Mouse (Mus musculus) naive thymus-derived CD4-positive, alpha-beta T cell, adult 2 months (primary cell): Measurements from ENCODE around the gene Gm20388.
"Not testable (repeated sequence)": the region's sequence is repeated elsewhere in the genome, so short reads cannot be mapped to it uniquely, and the experiment has no call there.

Source experiments
- DNase-seq: peaks from one replicate; pipeline ENCODE4 v3.0.0-alpha.2; 2011; ENCODE audit warnings: low read depth

Gm20388 gene

DNA sequence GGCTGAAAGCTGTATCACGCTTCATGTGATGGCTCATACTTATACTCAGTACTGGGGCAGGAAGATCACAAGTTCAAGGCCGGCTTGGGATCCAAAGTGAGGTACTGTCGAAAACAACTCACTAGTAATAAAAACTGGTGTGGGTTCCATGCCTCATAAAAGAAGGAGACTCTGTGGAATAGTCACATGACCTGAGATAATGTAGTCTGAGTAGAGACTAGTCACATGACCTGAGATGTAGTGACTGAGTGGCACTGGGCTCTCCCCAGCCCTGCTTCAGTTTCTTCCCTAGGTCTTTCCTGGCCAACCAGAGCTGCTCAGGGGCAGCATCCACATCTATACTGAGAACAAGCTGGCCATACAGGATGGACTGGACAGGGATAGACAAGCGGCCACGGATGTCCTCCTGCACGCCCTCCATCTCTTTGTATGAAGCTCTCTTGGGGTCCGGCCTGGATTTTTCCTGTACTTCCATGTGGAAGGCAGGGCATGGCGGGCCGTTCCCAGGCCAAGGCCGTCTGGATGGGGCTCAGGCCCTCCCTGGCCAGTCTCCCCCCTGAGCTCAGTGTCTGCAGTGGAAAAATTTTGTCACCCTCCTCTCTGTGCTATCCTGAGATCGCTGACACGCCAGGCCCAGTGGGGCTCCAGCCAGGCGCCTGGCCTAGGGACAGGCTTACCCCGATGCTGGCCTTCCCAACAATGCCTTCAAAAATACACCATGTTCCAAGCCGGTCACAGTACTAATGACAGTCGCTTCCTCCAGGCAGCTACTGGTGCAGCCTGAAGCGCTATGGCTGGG lies 2713.4 kb downstream of the Gm20388 start:
- DNase-seq = no peak

DNA sequence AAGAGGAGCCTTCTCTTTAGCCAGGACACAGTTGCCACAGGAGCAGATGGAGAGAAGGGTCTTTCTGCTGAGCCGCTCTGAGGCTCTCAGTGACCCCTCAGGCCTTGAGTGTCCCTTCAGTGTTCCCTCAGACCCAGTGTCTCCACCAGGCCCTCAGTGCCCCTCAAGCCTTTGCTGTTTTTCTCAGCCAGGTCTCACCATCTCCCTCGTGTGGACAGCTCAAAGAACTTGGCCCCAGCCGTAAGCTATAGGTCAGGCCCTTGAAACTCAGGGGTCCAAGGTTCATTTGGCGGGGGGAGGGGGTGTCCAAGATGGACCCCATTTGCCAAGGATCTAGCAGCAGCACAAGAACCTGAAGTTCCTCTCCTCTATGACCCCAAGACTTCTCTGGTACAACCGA lies 2714.0 kb downstream of the Gm20388 start:
- no peak for DNase-seq

DNA sequence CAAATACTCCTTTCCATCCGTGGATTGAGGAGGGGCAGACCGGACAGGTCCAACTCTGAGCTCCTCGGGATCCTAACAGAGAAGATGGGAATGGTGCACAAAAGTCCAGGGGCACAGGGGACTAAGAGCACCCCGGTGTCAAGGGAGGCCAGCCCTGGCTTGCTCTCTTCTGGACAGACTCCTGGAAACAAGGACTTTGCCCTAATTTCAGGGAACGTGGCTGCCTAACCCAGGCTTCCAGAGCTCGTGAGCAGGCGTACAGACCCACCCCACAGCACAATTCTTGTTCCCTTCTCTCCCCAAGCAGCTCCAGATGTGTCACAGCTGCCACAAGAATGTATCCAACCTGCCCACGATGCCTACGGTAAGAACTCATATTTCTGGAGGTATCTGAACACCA lies 2715.2 kb downstream of the Gm20388 start:
- no peak for DNase-seq

DNA sequence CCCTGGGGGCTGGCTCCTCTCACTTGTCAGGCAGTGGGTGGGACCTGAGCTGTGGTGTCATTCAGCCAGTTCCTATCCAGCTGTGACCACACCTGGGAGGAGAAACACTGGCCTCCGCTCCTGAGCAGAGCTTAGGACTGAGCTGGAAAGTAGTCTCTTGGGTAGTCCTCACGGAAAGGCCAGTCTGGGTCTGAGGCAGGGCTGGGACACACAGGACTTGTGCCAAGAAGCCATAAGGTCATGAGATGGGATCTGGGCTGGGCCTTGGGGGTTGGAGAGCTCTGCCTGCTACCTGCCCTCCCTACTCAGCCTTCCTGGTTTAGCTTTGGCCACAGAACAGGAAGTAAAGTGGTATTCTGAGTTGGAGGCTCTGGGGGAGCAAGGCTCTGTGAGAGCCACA lies 2716.3 kb downstream of the Gm20388 start:
- no peak for DNase-seq

DNA sequence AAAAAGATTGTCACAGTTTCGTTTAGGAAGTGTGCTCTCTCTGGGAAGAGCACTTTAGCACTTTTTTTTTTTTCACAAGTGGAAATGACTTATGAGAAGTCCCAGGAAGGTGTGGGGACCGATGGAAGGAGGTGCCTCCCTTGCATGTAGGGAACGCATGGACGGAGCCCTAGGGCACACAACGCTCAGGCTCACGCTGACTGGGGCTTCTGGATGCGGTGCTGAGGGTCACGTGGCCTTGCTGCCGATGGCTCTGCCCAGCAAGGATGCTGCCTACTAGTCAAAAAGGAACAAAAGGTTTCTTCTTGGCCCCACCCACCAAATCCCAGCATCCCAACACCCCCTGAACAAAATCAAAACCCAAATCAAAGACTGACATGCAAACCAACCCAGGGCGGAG lies 2718.7 kb downstream of the Gm20388 start:
- DNase-seq = no peak

DNA sequence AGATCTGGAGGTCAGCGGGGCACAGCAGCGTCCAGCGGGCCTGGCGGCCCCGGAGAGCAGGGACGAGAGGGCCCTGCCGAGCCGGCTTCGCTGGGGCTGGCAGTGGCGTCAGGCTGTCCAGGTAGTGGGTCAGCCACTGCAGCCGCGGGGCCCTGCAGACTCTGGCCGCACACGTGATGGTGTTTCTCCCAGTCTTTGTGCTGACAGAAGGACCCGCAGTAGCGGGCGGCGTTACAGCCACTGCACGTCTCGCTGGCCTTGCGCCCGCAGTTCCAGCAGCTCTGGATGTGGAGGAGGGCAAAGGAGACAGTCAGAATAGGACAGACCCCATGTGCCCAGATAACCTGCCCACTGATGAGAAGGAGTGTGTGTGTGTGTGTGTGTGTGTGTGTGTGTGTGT lies 2720.1 kb downstream of the Gm20388 start:
- no peak for DNase-seq

DNA sequence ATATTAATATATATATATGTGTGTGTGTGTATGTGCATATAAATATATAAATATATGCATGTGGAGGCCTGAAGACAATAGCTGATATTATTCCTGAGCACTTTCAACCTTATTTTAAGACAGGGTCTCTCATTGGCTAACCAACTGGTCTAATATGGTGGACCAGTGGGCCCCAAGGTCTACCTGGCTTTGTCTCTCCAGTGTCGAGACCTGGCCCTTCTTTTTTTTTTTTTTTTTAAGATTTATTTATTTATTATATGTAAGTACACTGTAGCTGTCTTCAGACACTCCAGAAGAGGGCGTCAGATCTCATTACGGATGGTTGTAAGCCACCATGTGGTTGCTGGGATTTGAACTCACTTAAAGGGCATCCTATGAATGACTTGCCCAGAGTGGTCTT lies 2721.5 kb downstream of the Gm20388 start:
- not testable (repeated sequence) for DNase-seq

DNA sequence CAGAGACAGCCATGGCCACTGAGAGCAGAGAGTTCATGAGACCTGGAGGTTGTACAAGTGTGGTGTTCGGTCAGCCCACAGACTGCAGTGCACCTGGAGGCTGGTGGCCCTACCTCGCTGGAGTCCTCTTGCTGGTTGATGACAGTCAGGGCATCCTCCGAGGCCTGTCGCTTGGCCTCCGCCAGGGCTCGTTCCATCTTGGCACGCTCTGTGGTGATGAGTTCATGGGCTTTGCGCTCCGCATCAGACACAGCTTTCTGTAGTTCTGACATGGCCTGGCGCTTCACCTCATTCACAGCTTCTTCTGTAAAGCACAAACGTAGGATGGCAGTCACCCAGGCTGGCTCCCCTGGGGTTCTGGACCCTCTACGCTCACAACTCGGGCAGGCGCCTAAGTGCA lies 2722.6 kb downstream of the Gm20388 start:
- no peak for DNase-seq

DNA sequence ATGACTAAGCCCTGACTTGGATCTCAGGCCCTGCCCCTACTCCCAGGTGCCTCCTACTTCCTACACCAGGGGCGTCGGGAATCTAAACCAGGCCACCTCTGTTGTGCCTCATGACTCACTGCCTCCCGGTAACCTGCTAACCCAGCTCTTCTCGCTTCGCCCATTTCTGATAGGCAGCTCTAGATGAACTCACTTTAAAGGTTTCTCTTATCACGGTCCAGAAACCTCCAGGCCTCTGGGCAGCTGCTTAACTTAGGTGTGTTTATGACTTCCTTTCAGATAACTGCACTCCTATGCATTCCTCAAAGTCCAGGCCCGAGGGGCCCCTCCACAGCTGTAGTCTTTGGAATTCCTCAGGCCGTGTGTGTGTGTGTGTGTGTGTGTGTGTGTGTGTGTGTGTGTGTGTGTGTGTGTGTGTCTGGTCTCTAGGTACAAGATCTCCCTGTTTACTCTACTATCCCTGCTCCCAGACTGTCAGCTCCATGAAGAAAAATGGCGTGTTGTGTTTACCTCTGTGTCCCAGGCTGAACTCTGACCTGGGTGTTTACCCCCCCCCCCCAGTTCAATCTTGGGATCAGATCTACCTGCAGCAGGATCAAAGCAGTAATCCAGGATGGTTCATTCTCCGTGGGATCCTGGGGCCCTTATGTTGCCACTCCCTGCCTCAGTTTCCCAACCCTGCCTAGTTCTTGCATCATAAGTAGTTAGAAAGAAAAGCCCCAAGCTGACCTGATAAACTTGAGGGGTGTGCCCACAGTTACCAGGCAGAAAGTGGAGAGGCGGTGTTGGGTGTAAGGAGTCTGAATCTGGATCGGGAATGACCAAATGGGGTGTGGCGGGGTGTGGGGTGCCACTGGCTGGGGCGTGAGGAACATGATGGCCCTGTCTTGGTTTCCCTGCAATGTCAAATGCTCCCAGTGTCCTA lies 2725.5 kb downstream of the Gm20388 start:
- no peak for DNase-seq

DNA sequence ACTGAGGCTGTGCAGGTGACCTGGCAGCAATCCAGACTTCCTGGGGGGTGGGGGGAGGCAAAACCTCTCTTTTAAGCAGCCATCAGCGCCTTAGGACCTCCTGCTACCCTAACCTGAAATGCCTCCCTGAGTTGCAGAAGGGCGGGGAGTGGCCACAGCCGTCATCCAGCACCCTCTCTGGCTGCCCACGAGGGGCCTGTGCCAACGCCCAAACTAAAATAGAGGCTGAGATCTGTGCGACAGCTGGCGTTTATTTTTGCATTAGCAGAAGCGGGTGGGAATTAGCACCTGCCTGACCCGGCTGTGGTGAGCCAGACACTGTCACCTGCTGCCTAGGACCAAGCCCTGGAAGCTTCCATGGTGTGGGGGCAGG lies 2726.1 kb downstream of the Gm20388 start:
- no peak for DNase-seq

DNA sequence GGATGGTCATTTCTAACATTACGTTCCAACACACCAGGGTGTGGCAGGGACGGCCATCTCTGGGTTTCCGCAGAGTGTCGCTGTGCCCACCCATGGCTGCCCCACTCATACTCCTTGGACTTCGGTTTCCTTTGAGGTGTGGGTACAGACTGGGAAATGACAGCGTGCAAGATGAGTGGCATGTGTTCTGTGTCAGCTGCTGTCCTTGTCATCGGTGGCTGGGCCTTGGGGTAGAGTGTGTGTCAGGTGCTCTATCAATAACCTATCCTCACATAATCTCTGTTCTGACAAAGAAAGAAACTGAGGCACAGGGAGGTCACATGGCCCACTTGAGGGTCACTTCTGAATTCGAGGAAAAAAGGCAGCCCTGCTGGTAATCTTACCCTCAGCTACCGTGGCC lies 2726.6 kb downstream of the Gm20388 start:
- no peak for DNase-seq

DNA sequence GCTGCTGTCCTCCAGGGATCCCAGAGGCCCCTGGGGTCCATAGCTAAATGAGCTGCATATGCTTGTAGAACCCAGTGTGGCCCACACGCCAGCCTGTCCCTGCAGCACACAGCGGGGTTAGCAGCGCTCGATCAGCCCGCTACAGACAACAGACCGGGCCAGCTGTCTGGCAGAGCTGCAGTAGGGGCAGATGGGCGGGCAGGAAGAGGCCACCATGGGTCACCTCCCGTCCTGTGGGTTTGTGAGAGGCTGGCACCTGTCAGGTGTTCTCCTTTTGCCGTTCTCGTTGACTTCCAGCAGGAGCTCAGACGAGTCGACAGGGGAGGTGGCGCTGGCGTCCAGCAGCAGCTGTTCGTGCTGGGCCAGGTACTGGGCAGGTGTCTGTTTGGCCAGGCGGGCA lies 2728.0 kb downstream of the Gm20388 start:
- DNase-seq = no peak

DNA sequence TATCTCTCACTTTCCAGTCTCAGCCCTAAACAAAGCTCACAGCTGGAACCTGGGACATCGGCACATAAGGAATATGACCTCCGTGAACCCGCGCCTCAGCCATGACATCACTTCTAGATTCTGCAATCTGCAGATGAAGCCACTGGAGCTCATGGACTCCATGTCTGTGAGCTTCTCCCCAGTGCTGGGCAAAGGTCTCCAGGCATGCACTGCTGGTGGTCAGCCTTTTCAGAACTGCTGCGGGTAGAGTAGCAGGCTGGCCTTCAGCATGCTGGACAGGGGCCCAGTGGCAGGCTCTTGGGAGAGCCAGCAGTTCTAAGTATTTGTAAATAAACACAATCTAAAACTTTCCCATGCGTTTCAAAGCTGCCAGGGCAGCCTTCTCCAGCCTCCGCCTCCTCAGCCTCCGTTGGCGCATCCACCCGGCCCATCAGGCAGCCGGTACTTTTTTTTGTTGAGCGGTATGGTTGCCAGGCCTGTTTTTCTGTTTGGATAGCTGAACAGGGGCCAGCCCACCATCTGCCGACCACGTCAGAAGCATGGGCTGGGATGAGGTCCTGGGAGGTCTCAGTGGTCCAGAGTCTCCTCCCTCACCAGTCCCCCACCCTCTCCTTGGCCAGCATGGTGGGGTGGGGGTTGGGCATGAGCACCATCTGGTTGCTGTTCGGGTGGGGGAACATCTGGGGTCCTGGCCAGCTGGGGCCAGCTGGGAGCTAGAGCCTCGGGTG lies 2729.0 kb downstream of the Gm20388 start:
- DNase-seq = no peak

DNA sequence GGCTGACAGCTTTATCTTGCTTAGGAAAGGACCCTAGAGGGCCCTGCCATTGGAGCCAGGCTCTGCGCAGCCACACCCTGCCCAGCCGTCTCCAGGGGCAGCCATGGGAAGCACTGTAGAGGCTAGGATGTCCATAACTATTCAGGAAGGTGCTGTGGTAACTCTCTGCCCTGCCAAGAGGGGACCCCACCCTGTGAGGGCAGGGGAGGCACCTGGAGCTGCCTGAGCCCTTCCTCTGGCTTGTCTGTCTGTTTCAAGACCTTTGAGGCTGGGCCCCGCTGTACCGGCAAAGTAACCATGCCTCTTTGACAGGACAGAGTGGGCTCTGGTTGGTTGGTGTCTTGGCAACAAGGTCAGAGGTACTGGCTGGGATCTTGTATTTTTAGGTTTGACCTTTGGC lies 2730.2 kb downstream of the Gm20388 start:
- DNase-seq = no peak

DNA sequence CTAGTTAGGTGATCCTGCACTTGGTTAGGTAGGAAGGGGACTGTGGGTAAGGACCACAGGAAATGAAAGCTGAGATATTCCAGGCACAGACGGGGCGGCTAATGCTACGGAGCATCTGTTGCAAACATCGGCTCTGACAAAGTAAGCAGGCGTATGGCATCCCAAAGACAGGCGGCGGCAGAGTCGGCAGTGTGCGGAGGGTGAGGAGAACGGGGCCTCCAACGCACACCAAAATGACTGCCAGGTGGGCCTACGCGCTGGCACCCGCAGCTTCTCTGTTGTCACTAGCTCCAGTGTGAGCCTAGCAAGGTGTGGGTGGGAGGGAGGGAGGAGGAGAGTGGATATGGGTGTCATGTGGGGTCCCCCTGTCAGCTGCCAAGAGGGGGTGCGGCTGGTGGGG lies 2730.8 kb downstream of the Gm20388 start:
- no peak for DNase-seq

DNA sequence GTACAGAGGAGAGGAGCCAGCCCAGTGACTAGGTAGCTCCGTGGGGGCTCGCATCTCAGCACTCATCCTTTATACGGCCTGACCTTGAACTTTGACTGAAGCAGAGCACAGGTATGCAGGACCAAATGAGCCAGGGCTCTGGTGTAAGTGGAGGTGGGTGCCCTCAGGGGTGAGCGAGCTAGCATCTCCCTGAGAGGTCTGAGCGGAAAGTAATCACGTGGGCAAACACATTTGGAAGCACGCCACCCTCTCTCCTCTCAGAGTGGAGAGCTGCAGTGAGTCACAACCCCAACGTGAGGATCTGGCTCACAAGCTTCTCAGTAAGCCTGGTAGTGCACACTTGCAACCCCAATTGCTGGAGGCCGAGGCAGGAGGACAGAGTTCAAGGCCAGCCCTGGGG lies 2731.4 kb downstream of the Gm20388 start:
- DNase-seq = no peak

DNA sequence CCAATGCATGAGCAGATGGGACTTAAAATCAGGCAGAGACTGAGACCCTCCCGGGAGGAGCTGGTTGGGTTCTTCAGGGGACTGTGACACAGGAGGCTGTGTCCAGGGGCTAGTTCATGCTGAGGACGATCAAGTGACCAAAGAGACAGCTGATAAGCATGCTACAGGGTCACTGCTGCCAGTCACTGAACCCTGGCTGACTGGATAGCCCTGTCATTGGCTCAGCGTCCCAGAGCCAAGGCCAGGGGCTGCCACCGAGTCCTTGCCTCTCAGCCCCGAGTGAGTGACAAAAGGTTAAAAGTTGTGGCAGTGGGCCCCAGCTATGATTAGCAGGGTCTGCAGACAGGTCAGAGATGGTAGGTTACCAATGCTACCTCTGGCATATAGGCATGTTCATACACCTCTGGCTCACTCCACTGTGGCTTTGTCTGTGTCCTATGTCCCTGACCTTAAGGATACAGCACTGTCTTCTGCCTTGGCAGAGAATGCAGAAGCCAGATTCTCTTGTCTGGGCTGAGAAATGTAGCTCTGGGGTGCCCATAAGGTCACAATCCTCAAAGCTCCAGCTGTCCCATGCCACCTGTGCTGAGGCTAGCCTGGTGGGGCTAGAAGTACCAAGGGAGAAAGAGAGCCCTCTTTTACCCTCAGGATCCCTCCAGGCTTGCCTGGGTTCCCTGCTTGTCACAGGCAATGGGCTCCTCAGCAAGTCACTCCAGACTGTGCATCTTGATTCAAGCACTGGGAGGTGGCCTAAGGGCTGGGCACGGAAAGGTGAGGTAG lies 2733.7 kb downstream of the Gm20388 start:
- DNase-seq = no peak

DNA sequence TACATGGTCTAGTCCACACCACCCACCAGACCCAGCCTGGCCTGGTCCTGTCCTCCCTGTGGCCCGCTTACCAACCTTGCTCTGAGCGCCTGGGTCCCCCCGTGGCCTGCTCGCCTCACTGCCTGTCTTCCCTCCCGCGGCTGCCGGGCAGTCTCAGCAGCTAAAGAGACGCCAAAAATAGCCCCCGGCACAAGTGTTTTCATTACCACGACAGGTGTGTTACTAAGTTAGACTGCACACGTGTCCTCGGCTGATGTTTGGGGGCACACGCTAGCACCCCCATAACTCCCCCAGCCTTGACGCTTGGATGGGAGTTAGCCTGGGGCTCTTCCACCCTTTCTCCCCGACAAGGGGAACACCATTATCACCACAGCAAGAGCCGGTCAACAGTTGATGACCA lies 2735.7 kb downstream of the Gm20388 start:
- DNase-seq = no peak

DNA sequence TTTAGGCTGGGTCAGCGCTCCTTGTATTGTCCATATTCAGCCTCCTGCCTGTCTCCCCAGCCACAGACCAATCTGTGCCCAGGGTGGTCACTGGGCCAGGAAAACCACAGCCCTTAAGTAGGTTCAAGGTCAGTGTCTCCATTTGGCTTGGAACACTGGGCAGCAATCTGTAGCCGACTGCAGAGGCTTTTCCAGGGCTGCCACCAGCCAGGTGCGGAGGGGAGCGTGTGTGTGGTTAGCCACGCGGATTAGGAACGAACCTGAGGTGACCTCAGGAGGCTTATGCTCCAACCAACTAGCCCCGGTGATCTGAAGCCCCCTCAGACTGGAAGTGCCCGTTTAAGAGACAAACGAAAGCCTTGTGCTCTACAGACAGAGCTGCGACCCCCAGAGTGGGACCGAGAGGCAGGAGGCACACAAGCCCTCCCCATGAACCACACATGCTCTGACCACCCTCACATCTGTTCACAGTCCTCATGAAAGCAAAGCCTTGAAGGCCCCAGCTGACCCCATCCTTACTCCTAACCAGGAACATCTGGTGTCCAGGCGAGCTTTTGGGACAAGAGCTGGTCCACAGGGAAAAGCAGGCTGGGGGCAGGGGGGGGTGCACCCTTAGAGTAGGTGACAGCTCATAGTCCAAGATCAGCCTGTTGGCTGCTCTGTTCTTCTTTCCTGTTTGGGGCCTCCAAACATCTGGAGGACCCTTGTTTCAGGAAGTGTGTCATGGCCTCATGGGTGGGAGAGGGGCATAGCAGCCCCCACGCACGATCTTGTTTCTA lies 2737.7 kb downstream of the Gm20388 start:
- DNase-seq = no peak

DNA sequence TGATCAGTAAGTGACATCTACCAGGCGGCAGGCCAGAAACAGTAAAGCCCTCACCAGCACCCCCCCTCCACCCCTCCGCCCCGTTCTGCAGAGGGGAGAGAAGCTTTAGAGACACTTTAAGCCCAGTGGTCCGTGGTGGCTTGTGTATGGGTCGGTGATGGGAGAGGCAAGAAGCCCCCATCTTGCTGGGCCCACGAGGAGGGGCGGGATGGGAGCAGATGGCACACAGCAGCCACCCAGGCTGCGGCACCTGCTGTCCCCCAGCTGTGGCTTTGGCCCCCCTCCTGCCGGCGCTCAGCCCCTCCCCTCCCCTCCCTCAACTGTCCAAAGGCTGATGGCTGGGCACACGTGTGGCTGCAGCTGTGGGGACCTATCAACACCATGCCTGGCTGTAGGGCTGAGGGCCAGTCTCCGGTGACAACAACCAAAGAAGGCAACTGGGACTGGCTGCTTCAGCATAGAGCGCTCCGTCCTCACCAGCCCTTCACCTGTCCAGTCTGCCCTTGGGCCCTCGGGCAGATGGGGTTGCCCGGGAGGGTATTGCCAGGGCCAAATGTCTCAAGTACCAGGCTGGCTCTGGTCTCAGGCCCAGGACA lies 2740.8 kb downstream of the Gm20388 start:
- DNase-seq = no peak

DNA sequence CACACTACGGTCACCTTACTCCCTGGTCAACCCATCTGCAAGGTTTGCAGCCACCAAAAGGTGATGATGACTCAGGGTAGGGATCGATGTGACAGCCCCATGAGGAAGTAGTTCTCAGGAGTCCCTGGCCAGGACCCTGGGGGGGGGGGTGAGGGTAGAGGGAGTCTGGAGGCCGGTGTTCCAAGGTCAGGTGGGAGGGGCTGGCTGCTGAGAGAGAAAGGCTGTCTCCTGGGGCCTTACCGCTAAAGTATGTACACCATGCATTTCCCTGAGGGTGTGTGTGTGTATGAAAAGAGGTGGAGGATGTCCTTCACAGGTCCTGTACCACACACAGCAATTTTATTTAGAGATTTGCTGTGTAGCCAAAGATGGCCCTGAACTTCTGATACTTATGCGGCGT lies 2742.0 kb downstream of the Gm20388 start:
- no peak for DNase-seq
